In genomic region chr8:4252116-4252760, GRCm38 (mm10) we compare ENCODE assay signal across 8 mouse cellular contexts. TPM values are rescaled to one million over a fixed set of nuclear protein-coding genes. Genes with fewer than 3 reads are reported as not detected.
DNase-seq lines count a peak whose midpoint lies in the region; ATAC-seq and TF ChIP-seq lines count a peak whose summit lies in the region.

No protein-coding gene starts in this region.

- H3K9me3 ChIP-seq in heart, embryonic 11.5 days (replicated peaks; ENCODE audit: control insufficient read depth, low read length), result no peaks in the 10 kb centered on the region
- H3K9me3 ChIP-seq in ES-E14 (ENCODE audit: control insufficient read depth, insufficient read depth, low read depth, low read length), result no peaks in the 10 kb centered on the region
- H3K9me3 ChIP-seq in heart, postnatal 0 days (replicated peaks; ENCODE audit: control insufficient read depth, low read length), result no peaks in the 10 kb centered on the region
- no peaks in the 10 kb centered on the region for H3K9me3 ChIP-seq in midbrain, embryonic 11.5 days (ENCODE audit: control insufficient read depth, low read length)

- no peak for TF ChIP-seq CTCF in heart, postnatal 0 days (IDR thresholded peaks at IDR 0.05; ENCODE audit: low read depth)

- peak overlapping the region; percentile 78 for H3K4me2 ChIP-seq in heart, embryonic 11.5 days
- peak overlapping the region; percentile 89 for H3K4me2 ChIP-seq in heart, postnatal 0 days (ENCODE audit: low read depth, low read length)
- peak overlapping the region; percentile 71 for H3K4me2 ChIP-seq in midbrain, embryonic 11.5 days

- TF ChIP-seq EP300 in heart, postnatal 0 days (IDR thresholded peaks at IDR 0.05; ENCODE audit: low read depth), result no peak

- intact Hi-C loops in heart, postnatal 25 days (cut with DNase I), result loop anchor here (2.0 to 10.0 kb wide), 4 partner anchors 13 to 423 kb away; partner anchors contain the start of genes Gm49320 and Map2k7

- peak overlapping the region; percentile 89 for H3K4me3 ChIP-seq in heart, embryonic 11.5 days (ENCODE audit: low read depth, low read length)
- peak overlapping the region in 1 of 2 experiments; percentile 97; a peak in 2 of 4 replicates for H3K4me3 ChIP-seq in ES-E14 (ENCODE audit: insufficient read depth in 1 of 2, low read depth in 1 of 2, low read length in 2 of 2, poor library complexity in 1 of 2, severe bottlenecking in 1 of 2)
- peak overlapping the region; percentile 84 for H3K4me3 ChIP-seq in heart, postnatal 0 days (ENCODE audit: low read depth, low read length)
- H3K4me3 ChIP-seq in midbrain, embryonic 11.5 days (ENCODE audit: low read depth, low read length), result peak overlapping the region; percentile 87

- peak overlapping the region; percentile 93 for H3K9ac ChIP-seq in heart, embryonic 11.5 days (ENCODE audit: low read depth, low read length)
- H3K9ac ChIP-seq in ES-E14 (ENCODE audit: insufficient read depth, low read depth, low read length, poor library complexity, severe bottlenecking), result peak overlapping the region; percentile 46; the same call in 1 of the 2 replicates
- H3K9ac ChIP-seq in heart, postnatal 0 days (replicated peaks; ENCODE audit: low read depth, low read length), result peak overlapping the region; percentile 67
- peak overlapping the region; percentile 87 for H3K9ac ChIP-seq in midbrain, embryonic 11.5 days (ENCODE audit: low read length)

- in situ Hi-C loops in ES-E14 (cut with MboI; ENCODE audit: low sequenced_read_pairs in 2 of 2, unreplicated experiment in 2 of 2), result no loop called here

- peaks cover 3% of the 10 kb centered on the region; the same call in 1 of the 2 replicates for H3K27me3 ChIP-seq in heart, embryonic 11.5 days (ENCODE audit: control insufficient read depth, insufficient read depth, low read length)
- no peaks in the 10 kb centered on the region for H3K27me3 ChIP-seq in heart, postnatal 0 days (ENCODE audit: control insufficient read depth, insufficient read depth, low read length)
- H3K27me3 ChIP-seq in midbrain, embryonic 11.5 days (ENCODE audit: control insufficient read depth, insufficient read depth, low read length), result peaks cover 4% of the 10 kb centered on the region; the same call in 1 of the 2 replicates

- WGBS in heart, embryonic 11.5 days (ENCODE audit: insufficient replicate concordance), result 45% methylated on average over 8 of the region's 8 CpGs
- 40% methylated on average over 8 of the region's 8 CpGs for WGBS in heart, postnatal 0 days
- WGBS in midbrain, embryonic 11.5 days, result 51% methylated on average over 8 of the region's 8 CpGs

- no peak for ATAC-seq in heart, embryonic 11.5 days (replicated peaks; ENCODE audit: insufficient number of reproducible peaks, low FRiP score, low TSS enrichment)
- no peak for ATAC-seq in heart, postnatal 0 days (ENCODE audit: insufficient read depth, low read depth)
- peak; percentile 0; the same call in 1 of the 2 replicates for ATAC-seq in midbrain, embryonic 11.5 days (ENCODE audit: low FRiP score)
- no peak for ATAC-seq in megakaryocyte progenitor cell, adult 5-6 weeks (replicated peaks; ENCODE audit: poor library complexity)

- H3K27ac ChIP-seq in heart, embryonic 11.5 days (ENCODE audit: low read depth, low read length), result no peak overlapping the region
- H3K27ac ChIP-seq in ES-E14 (ENCODE audit: insufficient read depth, low read depth, low read length, poor library complexity, severe bottlenecking), result no peak overlapping the region
- no peak overlapping the region for H3K27ac ChIP-seq in heart, postnatal 0 days (ENCODE audit: low read depth)
- no peak overlapping the region for H3K27ac ChIP-seq in midbrain, embryonic 11.5 days (ENCODE audit: low read depth, low read length)

- H3K4me1 ChIP-seq in heart, embryonic 11.5 days (ENCODE audit: control insufficient read depth, insufficient read depth, low read length), result peaks cover 16% of the 10 kb centered on the region
- peaks cover 8 to 19% of the 10 kb centered on the region in 2 experiments; a peak in 2 of 4 replicates for H3K4me1 ChIP-seq in ES-E14 (ENCODE audit: control insufficient read depth in 2 of 2, insufficient read depth in 2 of 2, low read length in 2 of 2, poor library complexity in 1 of 2)
- peaks cover 17% of the 10 kb centered on the region; the same call in 1 of the 2 replicates for H3K4me1 ChIP-seq in heart, postnatal 0 days (ENCODE audit: control insufficient read depth, insufficient read depth)
- peaks cover 21% of the 10 kb centered on the region for H3K4me1 ChIP-seq in midbrain, embryonic 11.5 days (ENCODE audit: control insufficient read depth, insufficient read depth, low read length)

- no peak for DNase-seq in heart, postnatal 25 days (ENCODE audit: low spot score)
- no peak for DNase-seq in ES-E14 (ENCODE audit: low read depth, low spot score)
- DNase-seq in heart, postnatal 0 days (ENCODE audit: low spot score), result no peak
- no peak for DNase-seq in midbrain, embryonic 11.5 days (ENCODE audit: low spot score, missing footprints)
- no peak for DNase-seq in kidney, postnatal 10 days
- no peak for DNase-seq in urinary bladder, postnatal 36 days (ENCODE audit: low spot score in 2 of 2)

- H3K36me3 ChIP-seq in heart, embryonic 11.5 days (ENCODE audit: control insufficient read depth, insufficient read depth, low read length), result peaks cover 6% of the 10 kb centered on the region; the same call in 1 of the 2 replicates
- peaks cover 7% of the 10 kb centered on the region for H3K36me3 ChIP-seq in ES-E14 (ENCODE audit: control insufficient read depth, insufficient read depth, low read length, poor library complexity, severe bottlenecking)
- peaks cover 27% of the 10 kb centered on the region for H3K36me3 ChIP-seq in heart, postnatal 0 days (replicated peaks; ENCODE audit: control insufficient read depth, insufficient read depth, low read length)
- H3K36me3 ChIP-seq in midbrain, embryonic 11.5 days (ENCODE audit: control insufficient read depth, insufficient read depth, low read length), result peaks cover 12% of the 10 kb centered on the region; the same call in 1 of the 2 replicates

TF ChIP-seq in ES-E14, 5 proteins besides CTCF, POLR2A, EP300 and RAD21 (continues in another document):
- TF ChIP-seq ZC3H11A (IDR thresholded peaks at IDR 0.05; ENCODE audit: borderline replicate concordance, low read depth, low read length) (no peak), HCFC1 (IDR thresholded peaks at IDR 0.05; ENCODE audit: borderline replicate concordance, insufficient read depth, low read length) (no peak), ZNF384 (IDR thresholded peaks at IDR 0.05; ENCODE audit: low read depth, low read length) (no peak), MAFK (IDR thresholded peaks at IDR 0.05; ENCODE audit: insufficient read depth, low read depth, low read length) (no peak)

RNA-seq across cellular contexts. Expression of gene Snapc2, which starts 0.6 kb away (rescaled TPM):
- 41.7 and 45.3 TPM in 2 replicates for polyA plus RNA-seq in heart, embryonic 11.5 days (2014; fragmentation: Nextera tagmentation; extraction: Ambion mirVana)
- 10 to 100 TPM; 14.4 to 15.0 TPM for total RNA-seq in heart, postnatal 25 days (2021)
- 10.3 and 15.9 TPM in 2 replicates for total RNA-seq in ES-E14 (2012; rRNA removed)
- 32.6 and 84.9 TPM in 2 replicates for total RNA-seq in heart, postnatal 0 days (2014; rRNA removed; ENCODE audit: low replicate concordance)
- polyA plus RNA-seq in heart, postnatal 0 days (2015; fragmentation: Nextera tagmentation; extraction: Ambion mirVana), result 26.7 and 29.9 TPM in 2 replicates
- 53.9 and 64.6 TPM in 2 replicates for polyA plus RNA-seq in midbrain, embryonic 11.5 days (2014; fragmentation: Nextera tagmentation; extraction: Ambion mirVana)
- total RNA-seq in megakaryocyte progenitor cell, adult 5-6 weeks (2015), result 18.3 and 22.3 TPM in 2 replicates
- 8.4 and 12.0 TPM in 2 replicates for total RNA-seq in megakaryocyte progenitor cell, adult 5-6 weeks (2017)

RNA-seq across cellular contexts. Expression of gene Tgfbr3l, which starts 4.2 kb away (rescaled TPM):
- 2.5 and 2.9 TPM in 2 replicates for polyA plus RNA-seq in heart, embryonic 11.5 days (2014; fragmentation: Nextera tagmentation; extraction: Ambion mirVana)
- 1 to 10 TPM; 2.4 to 2.5 TPM for total RNA-seq in heart, postnatal 25 days (2021)
- total RNA-seq in ES-E14 (2012; rRNA removed), result 1.1 and 1.6 TPM in 2 replicates
- total RNA-seq in heart, postnatal 0 days (2014; rRNA removed; ENCODE audit: low replicate concordance), result 3.9 and 6.4 TPM in 2 replicates
- 1.8 and 2.7 TPM in 2 replicates for polyA plus RNA-seq in heart, postnatal 0 days (2015; fragmentation: Nextera tagmentation; extraction: Ambion mirVana)
- polyA plus RNA-seq in midbrain, embryonic 11.5 days (2014; fragmentation: Nextera tagmentation; extraction: Ambion mirVana), result 1.2 and 2.0 TPM in 2 replicates
- total RNA-seq in megakaryocyte progenitor cell, adult 5-6 weeks (2015), result 2.5 and 3.9 TPM in 2 replicates
- total RNA-seq in megakaryocyte progenitor cell, adult 5-6 weeks (2017), result 2.3 and 2.8 TPM in 2 replicates

RNA-seq across cellular contexts. Expression of gene Ctxn1, which starts 6.8 kb away (rescaled TPM):
- polyA plus RNA-seq in heart, embryonic 11.5 days (2014; fragmentation: Nextera tagmentation; extraction: Ambion mirVana), result 33.0 and 33.5 TPM in 2 replicates
- 1 to 10 TPM in 1 of 2 experiments, under 1 TPM in 1; 0.75 to 1.1 TPM for total RNA-seq in heart, postnatal 25 days (2021)
- 3.7 and 3.8 TPM in 2 replicates for total RNA-seq in ES-E14 (2012; rRNA removed)
- total RNA-seq in heart, postnatal 0 days (2014; rRNA removed; ENCODE audit: low replicate concordance), result 10.4 and 12.5 TPM in 2 replicates
- 13.2 and 13.7 TPM in 2 replicates for polyA plus RNA-seq in heart, postnatal 0 days (2015; fragmentation: Nextera tagmentation; extraction: Ambion mirVana)
- 97.9 and 110 TPM in 2 replicates for polyA plus RNA-seq in midbrain, embryonic 11.5 days (2014; fragmentation: Nextera tagmentation; extraction: Ambion mirVana)
- total RNA-seq in megakaryocyte progenitor cell, adult 5-6 weeks (2015), result 2.8 and 4.2 TPM in 2 replicates
- total RNA-seq in megakaryocyte progenitor cell, adult 5-6 weeks (2017), result 0.81 TPM in 1 of 2 replicates, not detected in the other

RNA-seq across cellular contexts. Expression of gene Gm49320, which starts 13.6 kb away (rescaled TPM):
- 0.07 TPM in 1 of 2 replicates, not detected in the other for polyA plus RNA-seq in heart, embryonic 11.5 days (2014; fragmentation: Nextera tagmentation; extraction: Ambion mirVana)
- not detected for total RNA-seq in heart, postnatal 25 days (2021)
- not detected in 2 replicates for total RNA-seq in ES-E14 (2012; rRNA removed)
- 0.66 TPM in 1 of 2 replicates, not detected in the other for total RNA-seq in heart, postnatal 0 days (2014; rRNA removed; ENCODE audit: low replicate concordance)
- polyA plus RNA-seq in heart, postnatal 0 days (2015; fragmentation: Nextera tagmentation; extraction: Ambion mirVana), result 0.19 and 0.34 TPM in 2 replicates
- polyA plus RNA-seq in midbrain, embryonic 11.5 days (2014; fragmentation: Nextera tagmentation; extraction: Ambion mirVana), result 0.59 and 1.00 TPM in 2 replicates
- 1.2 and 2.6 TPM in 2 replicates for total RNA-seq in megakaryocyte progenitor cell, adult 5-6 weeks (2015)
- not detected in 2 replicates for total RNA-seq in megakaryocyte progenitor cell, adult 5-6 weeks (2017)

RNA-seq across cellular contexts. Expression of gene Map2k7, which starts 13.7 kb away (rescaled TPM):
- 12.5 and 14.4 TPM in 2 replicates for polyA plus RNA-seq in heart, embryonic 11.5 days (2014; fragmentation: Nextera tagmentation; extraction: Ambion mirVana)
- 10 to 100 TPM; 68.9 to 69.9 TPM for total RNA-seq in heart, postnatal 25 days (2021)
- 21.0 and 22.0 TPM in 2 replicates for total RNA-seq in ES-E14 (2012; rRNA removed)
- total RNA-seq in heart, postnatal 0 days (2014; rRNA removed; ENCODE audit: low replicate concordance), result 27.7 and 36.8 TPM in 2 replicates
- 18.7 and 21.0 TPM in 2 replicates for polyA plus RNA-seq in heart, postnatal 0 days (2015; fragmentation: Nextera tagmentation; extraction: Ambion mirVana)
- 20.8 and 22.7 TPM in 2 replicates for polyA plus RNA-seq in midbrain, embryonic 11.5 days (2014; fragmentation: Nextera tagmentation; extraction: Ambion mirVana)
- 29.7 and 34.2 TPM in 2 replicates for total RNA-seq in megakaryocyte progenitor cell, adult 5-6 weeks (2015)
- 29.2 and 29.4 TPM in 2 replicates for total RNA-seq in megakaryocyte progenitor cell, adult 5-6 weeks (2017)
